Mouse (Mus musculus): Measurements from ENCODE around the gene Arhgap30. TPM values are rescaled to one million over a fixed set of nuclear protein-coding genes. Genes with fewer than 3 reads are reported as not detected.

Arhgap30 gene
- polyA plus RNA-seq, 1 experiment: 0.78 TPM

GRCm38 (mm10) chr1:171445050-171445449 is 56.3 kb downstream of the Arhgap30 start:
- Histone ChIP-seq H3K36me3 (ENCODE audit: control insufficient read depth, insufficient read depth, low read length, poor library complexity, severe bottlenecking) (no peaks in the 10 kb centered on the region), H3K27ac (ENCODE audit: insufficient read depth, low read length) (no peak overlapping the region), H3K4me3 (ENCODE audit: low read depth, low read length) (no peak overlapping the region), H3K27me3 (ENCODE audit: control insufficient read depth, insufficient read depth, low read length, poor library complexity, severe bottlenecking) (no peaks in the 10 kb centered on the region), H3K9me3 (replicated peaks; ENCODE audit: control insufficient read depth, insufficient read depth, low read length, poor library complexity, severe bottlenecking) (no peaks in the 10 kb centered on the region), H3K9ac (ENCODE audit: low read depth, poor library complexity, severe bottlenecking) (no peak overlapping the region), H3K4me1 (ENCODE audit: control insufficient read depth, insufficient read depth, low read length) (peaks cover 8% of the 10 kb centered on the region)
- TF ChIP-seq POLR2A (IDR thresholded peaks at IDR 0.05; ENCODE audit: insufficient read depth, low read length): no peak
- no peak for TF ChIP-seq CTCF (IDR thresholded peaks at IDR 0.05; ENCODE audit: low read depth, low read length)
- no peak for TF ChIP-seq EP300 (IDR thresholded peaks at IDR 0.05; ENCODE audit: insufficient read depth, low read depth, low read length)

- Histone ChIP-seq H3K27me3 (ENCODE audit: control insufficient read depth, insufficient read depth, low read length, poor library complexity, severe bottlenecking) (no peaks in the 10 kb centered on the region), H3K27ac (ENCODE audit: insufficient read depth, low read length) (no peak overlapping the region), H3K9ac (ENCODE audit: low read depth, poor library complexity, severe bottlenecking) (no peak overlapping the region), H3K4me3 (ENCODE audit: low read depth, low read length) (no peak overlapping the region), H3K9me3 (replicated peaks; ENCODE audit: control insufficient read depth, insufficient read depth, low read length, poor library complexity, severe bottlenecking) (no peaks in the 10 kb centered on the region), H3K36me3 (ENCODE audit: control insufficient read depth, insufficient read depth, low read length, poor library complexity, severe bottlenecking) (no peaks in the 10 kb centered on the region), H3K4me1 (ENCODE audit: control insufficient read depth, insufficient read depth, low read length) (peaks cover 5% of the 10 kb centered on the region)
- TF ChIP-seq POLR2A (IDR thresholded peaks at IDR 0.05; ENCODE audit: insufficient read depth, low read length): no peak
- TF ChIP-seq CTCF (IDR thresholded peaks at IDR 0.05; ENCODE audit: low read depth, low read length): no peak
- no peak for TF ChIP-seq EP300 (IDR thresholded peaks at IDR 0.05; ENCODE audit: insufficient read depth, low read depth, low read length)
These were observed 58.1 kb downstream of the Arhgap30 start for GRCm38 (mm10) chr1:171446854-171447253.

GRCm38 (mm10) chr1:171447692-171448091 is 58.9 kb downstream of the Arhgap30 start:
- Histone ChIP-seq H3K27me3 (ENCODE audit: control insufficient read depth, insufficient read depth, low read length, poor library complexity, severe bottlenecking) (no peaks in the 10 kb centered on the region), H3K9me3 (replicated peaks; ENCODE audit: control insufficient read depth, insufficient read depth, low read length, poor library complexity, severe bottlenecking) (no peaks in the 10 kb centered on the region), H3K4me3 (ENCODE audit: low read depth, low read length) (no peak overlapping the region), H3K27ac (ENCODE audit: insufficient read depth, low read length) (no peak overlapping the region), H3K9ac (ENCODE audit: low read depth, poor library complexity, severe bottlenecking) (no peak overlapping the region), H3K36me3 (ENCODE audit: control insufficient read depth, insufficient read depth, low read length, poor library complexity, severe bottlenecking) (no peaks in the 10 kb centered on the region), H3K4me1 (ENCODE audit: control insufficient read depth, insufficient read depth, low read length) (peaks cover 2% of the 10 kb centered on the region)
- TF ChIP-seq EP300 (IDR thresholded peaks at IDR 0.05; ENCODE audit: insufficient read depth, low read depth, low read length) (no peak), CTCF (IDR thresholded peaks at IDR 0.05; ENCODE audit: low read depth, low read length) (no peak), POLR2A (IDR thresholded peaks at IDR 0.05; ENCODE audit: insufficient read depth, low read length) (no peak)

- no peaks in the 10 kb centered on the region for H3K9me3 ChIP-seq (replicated peaks; ENCODE audit: control insufficient read depth, insufficient read depth, low read length, poor library complexity, severe bottlenecking)
- no peaks in the 10 kb centered on the region for H3K27me3 ChIP-seq (ENCODE audit: control insufficient read depth, insufficient read depth, low read length, poor library complexity, severe bottlenecking)
- no peaks in the 10 kb centered on the region for H3K36me3 ChIP-seq (ENCODE audit: control insufficient read depth, insufficient read depth, low read length, poor library complexity, severe bottlenecking)
- TF ChIP-seq CTCF (IDR thresholded peaks at IDR 0.05; ENCODE audit: low read depth, low read length): no peak
- no peak for TF ChIP-seq POLR2A (IDR thresholded peaks at IDR 0.05; ENCODE audit: insufficient read depth, low read length)
- TF ChIP-seq EP300 (IDR thresholded peaks at IDR 0.05; ENCODE audit: insufficient read depth, low read depth, low read length): no peak
- no peak overlapping the region for H3K4me3 ChIP-seq (ENCODE audit: low read depth, low read length)
- H3K4me1 ChIP-seq (ENCODE audit: control insufficient read depth, insufficient read depth, low read length): peaks cover 4% of the 10 kb centered on the region
- no peak overlapping the region for H3K9ac ChIP-seq (ENCODE audit: low read depth, poor library complexity, severe bottlenecking)
- no peak overlapping the region for H3K27ac ChIP-seq (ENCODE audit: insufficient read depth, low read length)
These were observed 61.3 kb downstream of the Arhgap30 start for GRCm38 (mm10) chr1:171450062-171450461.

- TF ChIP-seq CTCF (IDR thresholded peaks at IDR 0.05; ENCODE audit: low read depth, low read length) (no peak), EP300 (IDR thresholded peaks at IDR 0.05; ENCODE audit: insufficient read depth, low read depth, low read length) (no peak), POLR2A (IDR thresholded peaks at IDR 0.05; ENCODE audit: insufficient read depth, low read length) (no peak)
- peaks cover 4% of the 10 kb centered on the region for H3K4me1 ChIP-seq (ENCODE audit: control insufficient read depth, insufficient read depth, low read length)
- H3K27ac ChIP-seq (ENCODE audit: insufficient read depth, low read length): no peak overlapping the region
- no peaks in the 10 kb centered on the region for H3K36me3 ChIP-seq (ENCODE audit: control insufficient read depth, insufficient read depth, low read length, poor library complexity, severe bottlenecking)
- no peak overlapping the region for H3K9ac ChIP-seq (ENCODE audit: low read depth, poor library complexity, severe bottlenecking)
- no peaks in the 10 kb centered on the region for H3K27me3 ChIP-seq (ENCODE audit: control insufficient read depth, insufficient read depth, low read length, poor library complexity, severe bottlenecking)
- no peaks in the 10 kb centered on the region for H3K9me3 ChIP-seq (replicated peaks; ENCODE audit: control insufficient read depth, insufficient read depth, low read length, poor library complexity, severe bottlenecking)
- no peak overlapping the region for H3K4me3 ChIP-seq (ENCODE audit: low read depth, low read length)
These were observed 62.2 kb downstream of the Arhgap30 start for GRCm38 (mm10) chr1:171451001-171451400.

- no peak overlapping the region for H3K9ac ChIP-seq (ENCODE audit: low read depth, poor library complexity, severe bottlenecking)
- no peaks in the 10 kb centered on the region for H3K27me3 ChIP-seq (ENCODE audit: control insufficient read depth, insufficient read depth, low read length, poor library complexity, severe bottlenecking)
- H3K4me1 ChIP-seq (ENCODE audit: control insufficient read depth, insufficient read depth, low read length): peaks cover 4% of the 10 kb centered on the region
- no peak overlapping the region for H3K4me3 ChIP-seq (ENCODE audit: low read depth, low read length)
- no peak overlapping the region for H3K27ac ChIP-seq (ENCODE audit: insufficient read depth, low read length)
- H3K9me3 ChIP-seq (replicated peaks; ENCODE audit: control insufficient read depth, insufficient read depth, low read length, poor library complexity, severe bottlenecking): no peaks in the 10 kb centered on the region
- H3K36me3 ChIP-seq (ENCODE audit: control insufficient read depth, insufficient read depth, low read length, poor library complexity, severe bottlenecking): no peaks in the 10 kb centered on the region
- TF ChIP-seq EP300 (IDR thresholded peaks at IDR 0.05; ENCODE audit: insufficient read depth, low read depth, low read length) (no peak), CTCF (IDR thresholded peaks at IDR 0.05; ENCODE audit: low read depth, low read length) (no peak), POLR2A (IDR thresholded peaks at IDR 0.05; ENCODE audit: insufficient read depth, low read length) (no peak)
These were observed 63.8 kb downstream of the Arhgap30 start for GRCm38 (mm10) chr1:171452522-171452921.

Data from ES-Bruce4 (cell line).